Mouse (Mus musculus) kidney, adult 18-20 months (tissue): Measurements from ENCODE around the gene Slc1a3.
A peak's percentile ranks its signal among the peaks of the same experiment; 100 is the strongest.

Source experiments
- DNase-seq: peaks from one replicate; pipeline ENCODE4 v3.0.0; 2021

Gene Slc1a3

GRCm38 (mm10) chr15:8655251-8655650 lies 55.3 kb downstream of the Slc1a3 start:
- DNase-seq: no peak

GRCm38 (mm10) chr15:8652637-8653036 lies 57.9 kb downstream of the Slc1a3 start:
- DNase-seq: no peak

- DNase-seq: no peak
Measured at GRCm38 (mm10) chr15:8643997-8644692, 66.4 kb downstream of the Slc1a3 start.

- no peak for DNase-seq
Measured at GRCm38 (mm10) chr15:8639856-8640255, 70.7 kb downstream of the Slc1a3 start.

GRCm38 (mm10) chr15:8638568-8639325 lies 71.8 kb downstream of the Slc1a3 start:
- no peak for DNase-seq

GRCm38 (mm10) chr15:8637283-8637682 lies 73.3 kb downstream of the Slc1a3 start:
- no peak for DNase-seq

- no peak for DNase-seq
Measured at GRCm38 (mm10) chr15:8635974-8636373, 74.6 kb downstream of the Slc1a3 start.

GRCm38 (mm10) chr15:8634807-8635206 lies 75.8 kb downstream of the Slc1a3 start:
- DNase-seq: no peak

GRCm38 (mm10) chr15:8634355-8634754 lies 76.2 kb downstream of the Slc1a3 start:
- DNase-seq: no peak

- DNase-seq: peak; percentile 61
Measured at GRCm38 (mm10) chr15:8633375-8633774, 77.2 kb downstream of the Slc1a3 start.

- no peak for DNase-seq
Measured at GRCm38 (mm10) chr15:8632361-8632760, 78.2 kb downstream of the Slc1a3 start.

- DNase-seq: peak; percentile 70
Measured at GRCm38 (mm10) chr15:8629317-8629831, 81.2 kb downstream of the Slc1a3 start.

- peak; percentile 12 for DNase-seq
Measured at GRCm38 (mm10) chr15:8628150-8628549, 82.4 kb downstream of the Slc1a3 start.

GRCm38 (mm10) chr15:8627097-8627537 lies 83.4 kb downstream of the Slc1a3 start:
- DNase-seq: peak; percentile 76

- DNase-seq: peak; percentile 19
Measured at GRCm38 (mm10) chr15:8625370-8625769, 85.2 kb downstream of the Slc1a3 start.

- no peak for DNase-seq
Measured at GRCm38 (mm10) chr15:8623879-8624278, 86.7 kb downstream of the Slc1a3 start.

GRCm38 (mm10) chr15:8619479-8620026 lies 91.0 kb downstream of the Slc1a3 start:
- no peak for DNase-seq

- DNase-seq: no peak
Measured at GRCm38 (mm10) chr15:8616290-8616689, 94.3 kb downstream of the Slc1a3 start.

- DNase-seq: no peak
Measured at GRCm38 (mm10) chr15:8615511-8616224, 94.9 kb downstream of the Slc1a3 start.

GRCm38 (mm10) chr15:8614701-8615100 lies 95.9 kb downstream of the Slc1a3 start:
- DNase-seq: no peak

GRCm38 (mm10) chr15:8605538-8606188 lies 104.9 kb downstream of the Slc1a3 start:
- no peak for DNase-seq

GRCm38 (mm10) chr15:8602362-8602761 lies 108.2 kb downstream of the Slc1a3 start:
- DNase-seq: no peak
